Mouse (Mus musculus) WW6 (cell line): Measurements from ENCODE around the gene Crlf2.

Experiments
- DNase-seq: peaks from one replicate; pipeline ENCODE4 v3.0.0-alpha.2; 2013; ENCODE audit warnings: low read depth, low spot score

Gene Crlf2

GRCm38 (mm10) chr5:109558404-109559160 lies at the start of gene Crlf2:
Gene Crlf2 (minus strand): TSS chr5:109558993.
- DNase-seq: peak; percentile 86

- peak; percentile 47 for DNase-seq
These were observed 43.8 kb upstream of the Crlf2 start for GRCm38 (mm10) chr5:109602585-109602984.

GRCm38 (mm10) chr5:109601080-109601479 lies 42.3 kb upstream of the Crlf2 start:
- peak; percentile 13 for DNase-seq

GRCm38 (mm10) chr5:109598876-109599275 lies 40.1 kb upstream of the Crlf2 start:
- DNase-seq: peak; percentile 13

- peak; percentile 16 for DNase-seq
These were observed 37.9 kb upstream of the Crlf2 start for GRCm38 (mm10) chr5:109596647-109597046.

GRCm38 (mm10) chr5:109562829-109563228 lies 4.0 kb upstream of the Crlf2 start:
- no peak for DNase-seq

GRCm38 (mm10) chr5:109559191-109559590 lies 398 bp upstream of the Crlf2 start:
- no peak for DNase-seq

GRCm38 (mm10) chr5:109558123-109558403 lies 730 bp downstream of the Crlf2 start:
- DNase-seq: no peak

- peak; percentile 97 for DNase-seq
These were observed 1.3 kb downstream of the Crlf2 start for GRCm38 (mm10) chr5:109557321-109558122.

- DNase-seq: peak; percentile 96
These were observed 2.0 kb downstream of the Crlf2 start for GRCm38 (mm10) chr5:109556591-109557320.

GRCm38 (mm10) chr5:109555676-109556571 lies 2.9 kb downstream of the Crlf2 start:
- peak; percentile 50 for DNase-seq

- peak; percentile 34 for DNase-seq
These were observed 3.5 kb downstream of the Crlf2 start for GRCm38 (mm10) chr5:109555236-109555675.

- DNase-seq: peak; percentile 84
These were observed 4.4 kb downstream of the Crlf2 start for GRCm38 (mm10) chr5:109554091-109555050.

GRCm38 (mm10) chr5:109553160-109553930 lies 5.4 kb downstream of the Crlf2 start:
- peak; percentile 96 for DNase-seq

- peak; percentile 74 for DNase-seq
These were observed 6.3 kb downstream of the Crlf2 start for GRCm38 (mm10) chr5:109552541-109552940.

- DNase-seq: peak; percentile 55
These were observed 6.7 kb downstream of the Crlf2 start for GRCm38 (mm10) chr5:109552116-109552515.

GRCm38 (mm10) chr5:109551041-109551765 lies 7.6 kb downstream of the Crlf2 start:
- peak; percentile 58 for DNase-seq

GRCm38 (mm10) chr5:109550225-109550935 lies 8.4 kb downstream of the Crlf2 start:
- DNase-seq: peak; percentile 55
